Mouse (Mus musculus) telencephalon, adult 2 months (tissue): ENCODE measurements around the gene Adprm.
A peak's percentile ranks its signal among the peaks of the same experiment; 100 is the strongest.
"Not testable (repeated sequence)": the region's sequence is repeated elsewhere in the genome, so short reads cannot be mapped to it uniquely, and the experiment has no call there.

Experiments
- DNase-seq: peaks from one replicate; pipeline ENCODE4 v3.0.0-alpha.2; 2011; ENCODE audit warnings: low read depth, low spot score

Gene Adprm

GRCm38 (mm10) chr11:67052321-67052952, at the start of gene Adprm, which contains the start of gene Sco1:
TSS of gene Adprm (minus strand) at chr11:67052594.
TSS of gene Sco1 (plus strand) at chr11:67052670.
- peak; percentile 90 for DNase-seq

- DNase-seq: no peak
These were observed 49.3 kb upstream of the Adprm start for GRCm38 (mm10) chr11:67101713-67102112.

- DNase-seq: no peak
These were observed 47.8 kb upstream of the Adprm start for GRCm38 (mm10) chr11:67100169-67100568.

- DNase-seq: no peak
These were observed 46.8 kb upstream of the Adprm start for GRCm38 (mm10) chr11:67099241-67099640.

GRCm38 (mm10) chr11:67098427-67098826, 46.0 kb upstream of the Adprm start:
- peak; percentile 88 for DNase-seq

GRCm38 (mm10) chr11:67097709-67098108, 45.3 kb upstream of the Adprm start:
- no peak for DNase-seq

GRCm38 (mm10) chr11:67094470-67094869, 42.1 kb upstream of the Adprm start:
- DNase-seq: no peak

- DNase-seq: no peak
These were observed 41.3 kb upstream of the Adprm start for GRCm38 (mm10) chr11:67093652-67094051.

- DNase-seq: no peak
These were observed 40.8 kb upstream of the Adprm start for GRCm38 (mm10) chr11:67093201-67093600.

GRCm38 (mm10) chr11:67092354-67092753, 40.0 kb upstream of the Adprm start:
- DNase-seq: not testable (repeated sequence)

- DNase-seq: no peak
These were observed 34.8 kb upstream of the Adprm start for GRCm38 (mm10) chr11:67087225-67087624.

GRCm38 (mm10) chr11:67086467-67087164, 34.2 kb upstream of the Adprm start:
- DNase-seq: no peak

GRCm38 (mm10) chr11:67085489-67085888, 33.1 kb upstream of the Adprm start:
- no peak for DNase-seq

- no peak for DNase-seq
These were observed 31.4 kb upstream of the Adprm start for GRCm38 (mm10) chr11:67083712-67084340.

- DNase-seq: no peak
These were observed 30.8 kb upstream of the Adprm start for GRCm38 (mm10) chr11:67083239-67083638.

GRCm38 (mm10) chr11:67082793-67083192, 30.4 kb upstream of the Adprm start:
- DNase-seq: no peak

- DNase-seq: no peak
These were observed 29.8 kb upstream of the Adprm start for GRCm38 (mm10) chr11:67082188-67082587.

GRCm38 (mm10) chr11:67081125-67081649, 28.8 kb upstream of the Adprm start:
- no peak for DNase-seq

GRCm38 (mm10) chr11:67080168-67080567, 27.8 kb upstream of the Adprm start:
- no peak for DNase-seq

- no peak for DNase-seq
These were observed 27.3 kb upstream of the Adprm start for GRCm38 (mm10) chr11:67079740-67080139.

GRCm38 (mm10) chr11:67078888-67079287, 26.5 kb upstream of the Adprm start:
- DNase-seq: no peak

GRCm38 (mm10) chr11:67078000-67078399, 25.6 kb upstream of the Adprm start, which contains the start of gene Myh3:
TSS of gene Myh3 (plus strand) at chr11:67078300.
- DNase-seq: no peak
